Comparison of ENCODE assay signal across 22 mouse cellular contexts in genomic region chr10:13776014-13776413, GRCm38 (mm10).
DNase-seq lines count a peak whose midpoint lies in the region; ATAC-seq and TF ChIP-seq lines count a peak whose summit lies in the region.
"Had no signal": no experiment of that assay in that cellular context is flagged by ENCODE, and none has a peak within 500 bp of the region (broad histone marks: within the 10 kb centered on the region; RNA-seq: fewer than 3 reads in every experiment).

No protein-coding gene starts in this region.

- H3K9ac ChIP-seq in forebrain, embryonic 11.5 days (ENCODE audit: low read length), result no peak overlapping the region
- H3K9ac ChIP-seq in forebrain, embryonic 15.5 days (replicated peaks), result no peak overlapping the region
- H3K9ac ChIP-seq in lung, postnatal 0 days (replicated peaks; ENCODE audit: low read depth), result no peak overlapping the region
- H3K9ac ChIP-seq: forebrain, embryonic 12.5 days; heart, embryonic 12.5 days had no signal

- no peak for TF ChIP-seq CTCF in lung, postnatal 0 days (IDR thresholded peaks at IDR 0.05)

- H3K36me3 ChIP-seq in forebrain, embryonic 11.5 days (ENCODE audit: control insufficient read depth, insufficient read depth, low read length), result no peaks in the 10 kb centered on the region
- H3K36me3 ChIP-seq in forebrain, embryonic 15.5 days, result no peaks in the 10 kb centered on the region
- H3K36me3 ChIP-seq in lung, postnatal 0 days (ENCODE audit: insufficient read depth, low read length), result no peaks in the 10 kb centered on the region
- H3K36me3 ChIP-seq: forebrain, embryonic 12.5 days had no signal

- H3K4me2 ChIP-seq in forebrain, embryonic 11.5 days (ENCODE audit: low read depth, low read length, severe bottlenecking), result no peak overlapping the region
- no peak overlapping the region for H3K4me2 ChIP-seq in forebrain, embryonic 15.5 days (replicated peaks)
- no peak overlapping the region for H3K4me2 ChIP-seq in lung, postnatal 0 days (replicated peaks; ENCODE audit: low read depth, low read length)
- H3K4me2 ChIP-seq: forebrain, embryonic 12.5 days; heart, embryonic 12.5 days; midbrain, embryonic 11.5 days had no signal

- no peak overlapping the region for H3K4me3 ChIP-seq in forebrain, embryonic 11.5 days (ENCODE audit: low read depth, low read length)
- no peak overlapping the region for H3K4me3 ChIP-seq in forebrain, embryonic 15.5 days
- H3K4me3 ChIP-seq in lung, postnatal 0 days (ENCODE audit: low read depth, low read length), result no peak overlapping the region
- H3K4me3 ChIP-seq: forebrain, embryonic 12.5 days; heart, embryonic 12.5 days; hindbrain, embryonic 10.5 days had no signal

- H3K4me1 ChIP-seq in forebrain, embryonic 11.5 days (replicated peaks; ENCODE audit: control insufficient read depth, insufficient read depth, low read length), result no peaks in the 10 kb centered on the region
- H3K4me1 ChIP-seq in forebrain, embryonic 15.5 days, result no peaks in the 10 kb centered on the region
- no peaks in the 10 kb centered on the region for H3K4me1 ChIP-seq in lung, postnatal 0 days (ENCODE audit: insufficient read depth, low read depth, low read length)
- H3K4me1 ChIP-seq: forebrain, embryonic 12.5 days; hindbrain, embryonic 10.5 days had no signal

- H3K27ac ChIP-seq in forebrain, embryonic 11.5 days (ENCODE audit: low read depth, low read length), result no peak overlapping the region
- H3K27ac ChIP-seq in forebrain, embryonic 15.5 days (replicated peaks), result no peak overlapping the region
- no peak overlapping the region for H3K27ac ChIP-seq in lung, postnatal 0 days (ENCODE audit: low read length)
- H3K27ac ChIP-seq: forebrain, embryonic 12.5 days; hindbrain, embryonic 10.5 days; stomach, postnatal 0 days had no signal

- 53% methylated on average over 3 of the region's 3 CpGs for WGBS in forebrain, embryonic 11.5 days
- WGBS in forebrain, embryonic 15.5 days, result 27% methylated on average over 3 of the region's 3 CpGs
- WGBS in lung, postnatal 0 days, result 80% methylated on average over 3 of the region's 3 CpGs

- TF ChIP-seq EP300 in lung, postnatal 0 days (IDR thresholded peaks at IDR 0.05), result no peak

- no peaks in the 10 kb centered on the region for H3K9me3 ChIP-seq in forebrain, embryonic 11.5 days (ENCODE audit: control insufficient read depth, low read length)
- no peaks in the 10 kb centered on the region for H3K9me3 ChIP-seq in forebrain, embryonic 15.5 days
- H3K9me3 ChIP-seq in lung, postnatal 0 days (ENCODE audit: low read length), result no peaks in the 10 kb centered on the region
- H3K9me3 ChIP-seq: forebrain, embryonic 12.5 days; heart, embryonic 12.5 days; hindbrain, embryonic 10.5 days had no signal

- 0 out of 2 replicates have a peak, but pooled peaks have one; percentile 46 for ATAC-seq in forebrain, embryonic 11.5 days (replicated peaks; ENCODE audit: low FRiP score)
- ATAC-seq in forebrain, embryonic 15.5 days (replicated peaks), result no peak
- no peak for ATAC-seq in lung, postnatal 0 days
- ATAC-seq: intestine, postnatal 0 days; Patski had no signal

- no peaks in the 10 kb centered on the region for H3K27me3 ChIP-seq in forebrain, embryonic 11.5 days (ENCODE audit: control insufficient read depth, insufficient read depth, low read length)
- no peaks in the 10 kb centered on the region for H3K27me3 ChIP-seq in forebrain, embryonic 15.5 days
- H3K27me3 ChIP-seq in lung, postnatal 0 days (replicated peaks; ENCODE audit: insufficient read depth, low read length), result no peaks in the 10 kb centered on the region
- H3K27me3 ChIP-seq: forebrain, embryonic 12.5 days; heart, embryonic 12.5 days; Patski had no signal

- DNase-seq in forebrain, embryonic 11.5 days (ENCODE audit: low spot score), result no peak
- DNase-seq in 3T3-L1 (ENCODE audit: low read depth, low spot score), result peak; percentile 51
- peak; percentile 64 for DNase-seq in Muller cell, postnatal 12 days (ENCODE audit: inconsistent ontology term)
- DNase-seq in retina, embryonic 14.5 days (ENCODE audit: low spot score), result peak; percentile 6
- no peak for DNase-seq in natural killer cell, adult 2 months (ENCODE audit: low spot score in 2 of 2)
- DNase-seq in lung, postnatal 0 days (ENCODE audit: low spot score), result no peak
- DNase-seq: adrenal gland, postnatal 36 days; B cell, adult 2 months; cerebellum, adult 11 months; cerebellum, adult 9-11 months; heart, adult 11 months; heart, postnatal 10 days; kidney, postnatal 25 days; layer of hippocampus, postnatal 36 days had no signal

Comparison
In these comparisons a context has a peak if more than half of its experiments do, and no peak if none do; other contexts are left out.
1. DNase-seq: peak in 3T3-L1 (single experiment), Muller cell, postnatal 12 days (single experiment) and retina, embryonic 14.5 days (single experiment); none in forebrain, embryonic 11.5 days (single experiment), natural killer cell, adult 2 months (0 of 2) and lung, postnatal 0 days (single experiment).